ENCODE assay signal across 20 mouse cellular contexts in genomic region chr5:29290110-29290509, GRCm38 (mm10).
"Had no signal": no experiment of that assay in that cellular context is flagged by ENCODE, and none has a peak within 500 bp of the region (broad histone marks: within the 10 kb centered on the region; RNA-seq: fewer than 3 reads in every experiment).

No protein-coding gene starts in this region.

- H3K36me3 ChIP-seq: limb, embryonic 10.5 days; limb, embryonic 13.5 days; liver, embryonic 13.5 days; midbrain, embryonic 10.5 days; neural tube, embryonic 12.5 days had no signal

- H3K4me1 ChIP-seq: limb, embryonic 10.5 days; limb, embryonic 13.5 days; liver, embryonic 13.5 days; midbrain, embryonic 10.5 days; midbrain, embryonic 13.5 days; neural tube, embryonic 12.5 days; neural tube, embryonic 15.5 days had no signal

- H3K27ac ChIP-seq: limb, embryonic 10.5 days; limb, embryonic 13.5 days; liver, embryonic 13.5 days; midbrain, embryonic 10.5 days; midbrain, embryonic 13.5 days; neural tube, embryonic 12.5 days; neural tube, embryonic 15.5 days; stomach, postnatal 0 days had no signal

- H3K4me3 ChIP-seq: limb, embryonic 10.5 days; limb, embryonic 13.5 days; liver, embryonic 13.5 days; midbrain, embryonic 10.5 days; midbrain, embryonic 13.5 days; neural tube, embryonic 12.5 days; neural tube, embryonic 15.5 days had no signal

- H3K9me3 ChIP-seq: limb, embryonic 10.5 days; limb, embryonic 13.5 days; liver, embryonic 13.5 days; midbrain, embryonic 10.5 days; midbrain, embryonic 13.5 days; neural tube, embryonic 12.5 days; neural tube, embryonic 15.5 days had no signal

- ATAC-seq: intestine, embryonic 16.5 days; midbrain, embryonic 13.5 days; midbrain, embryonic 16.5 days had no signal

- H3K27me3 ChIP-seq: limb, embryonic 13.5 days; liver, embryonic 13.5 days; midbrain, embryonic 13.5 days; neural tube, embryonic 12.5 days; neural tube, embryonic 15.5 days had no signal

- DNase-seq: kidney, adult 8-10 months; kidney, postnatal 14 days; kidney, postnatal 4 days; liver; liver, embryonic 13.5 days; lung, embryonic 14.5 days; right cerebral cortex, adult 18-20 months; right cerebral cortex, postnatal 14 days; right cerebral cortex, postnatal 4 days; thymus, adult 2 months; thymus, postnatal 25 days had no signal
